ENCODE assay signal across 27 mouse cellular contexts in the genomic region with DNA sequence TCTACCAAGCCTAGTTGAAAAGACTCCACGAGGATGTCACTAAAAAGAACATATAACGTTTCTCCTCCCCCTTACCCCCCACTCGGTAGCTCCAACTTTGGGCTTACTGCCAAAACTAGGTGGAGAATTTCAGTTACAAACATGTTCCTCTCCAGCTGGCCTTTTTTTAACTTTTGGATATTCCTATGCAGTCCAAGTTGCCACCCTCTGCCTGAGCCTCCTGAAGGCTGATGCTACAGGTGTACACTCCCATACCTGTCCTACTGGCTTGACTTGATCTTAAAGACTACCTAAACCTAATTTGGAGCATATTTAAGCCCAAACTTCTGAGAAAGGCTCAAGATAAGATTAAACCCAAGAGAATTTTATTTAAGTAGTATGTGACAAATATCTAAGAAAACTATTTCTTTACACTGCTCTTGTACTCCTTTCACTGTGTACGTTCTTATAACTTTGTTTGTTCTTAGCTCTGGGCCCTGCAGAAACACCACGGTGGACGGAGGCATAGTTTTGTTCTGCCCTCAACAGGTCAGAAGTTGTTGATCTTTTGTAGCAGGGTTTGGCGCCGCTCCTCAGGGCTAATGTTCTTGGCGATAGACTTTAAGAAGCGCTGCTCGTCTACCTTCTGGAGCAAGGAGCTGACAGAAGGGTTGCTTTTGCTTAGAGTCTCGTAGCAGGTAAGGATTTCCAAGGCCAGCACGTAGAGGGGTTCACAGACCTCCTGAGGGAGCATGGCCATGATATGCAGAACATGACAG. TPM values are rescaled to one million over a fixed set of nuclear protein-coding genes. Genes with fewer than 3 reads are reported as not detected.
A peak's percentile ranks its signal among the peaks of the same experiment; 100 is the strongest.
DNase-seq lines count a peak whose midpoint lies in the region; ATAC-seq and TF ChIP-seq lines count a peak whose summit lies in the region.
"Had no signal": no experiment of that assay in that cellular context is flagged by ENCODE, and none has a peak within 500 bp of the region (broad histone marks: within the 10 kb centered on the region; RNA-seq: fewer than 3 reads in every experiment).

No protein-coding gene starts in this region.

- ATAC-seq in embryonic facial prominence, embryonic 14.5 days (ENCODE audit: low read depth): no peak
- peak; percentile 59 for ATAC-seq in lung, postnatal 0 days
- no peak for ATAC-seq in stomach, embryonic 16.5 days (ENCODE audit: insufficient read depth, low FRiP score)
- ATAC-seq: CD4-positive, CD25-positive, alpha-beta regulatory T cell, adult 4 months; forebrain, embryonic 14.5 days; hindbrain, embryonic 16.5 days; inflammation-experienced regulatory T-cells, adult 6 months had no signal

- TF ChIP-seq CTCF in lung, postnatal 0 days (IDR thresholded peaks at IDR 0.05): no peak

- H3K9ac ChIP-seq in embryonic facial prominence, embryonic 14.5 days (ENCODE audit: low read depth, low read length): no peak overlapping the region
- no peak overlapping the region for H3K9ac ChIP-seq in lung, postnatal 0 days (replicated peaks; ENCODE audit: low read depth)
- H3K9ac ChIP-seq in stomach, embryonic 16.5 days (ENCODE audit: low read length): no peak overlapping the region
- H3K9ac ChIP-seq: embryonic facial prominence, embryonic 13.5 days; hindbrain, embryonic 12.5 days had no signal

- no peak overlapping the region for H3K4me2 ChIP-seq in embryonic facial prominence, embryonic 14.5 days (ENCODE audit: low read depth, low read length)
- H3K4me2 ChIP-seq in lung, postnatal 0 days (replicated peaks; ENCODE audit: low read depth, low read length): no peak overlapping the region
- no peak overlapping the region for H3K4me2 ChIP-seq in stomach, embryonic 16.5 days (ENCODE audit: low read depth, low read length)
- H3K4me2 ChIP-seq: embryonic facial prominence, embryonic 13.5 days; hindbrain, embryonic 12.5 days had no signal

- peak; percentile 47 for DNase-seq in embryonic facial prominence, embryonic 14.5 days (ENCODE audit: low spot score)
- no peak for DNase-seq in embryonic facial prominence, embryonic 10.5 days (ENCODE audit: low spot score)
- DNase-seq in lung, postnatal 0 days (ENCODE audit: low spot score): peak; percentile 38
- DNase-seq in lung, postnatal 10 days: no peak
- no peak for DNase-seq in adrenal gland, adult 18-20 months (ENCODE audit: low spot score in 2 of 2)
- no peak for DNase-seq in cerebellum, postnatal 25 days
- DNase-seq: adrenal gland, adult 8-10 months; adrenal gland, postnatal 36 days; B cell, adult 2 months; cerebellum, adult 11 months; cerebellum, adult 8-10 months; cerebellum, postnatal 14 days; gastrocnemius, adult 2 months; gastrocnemius, postnatal 25 days; heart, postnatal 10 days; heart, postnatal 4 days had no signal

- H3K4me1 ChIP-seq in embryonic facial prominence, embryonic 14.5 days (ENCODE audit: control insufficient read depth, insufficient read depth, low read length): no peaks in the 10 kb centered on the region
- peaks cover 5% of the 10 kb centered on the region; the same call in 1 of the 2 replicates for H3K4me1 ChIP-seq in embryonic facial prominence, embryonic 10.5 days
- no peaks in the 10 kb centered on the region for H3K4me1 ChIP-seq in lung, postnatal 0 days (ENCODE audit: insufficient read depth, low read depth, low read length)
- peaks cover 6% of the 10 kb centered on the region; the same call in 1 of the 2 replicates for H3K4me1 ChIP-seq in stomach, embryonic 16.5 days (ENCODE audit: control insufficient read depth, insufficient read depth, low read length)
- H3K4me1 ChIP-seq: hindbrain, embryonic 12.5 days had no signal

- no peak for TF ChIP-seq EP300 in lung, postnatal 0 days (IDR thresholded peaks at IDR 0.05)

- H3K27me3 ChIP-seq in embryonic facial prominence, embryonic 14.5 days (replicated peaks; ENCODE audit: control insufficient read depth, insufficient read depth, low read length): no peaks in the 10 kb centered on the region
- H3K27me3 ChIP-seq in embryonic facial prominence, embryonic 10.5 days (replicated peaks; ENCODE audit: low read depth, poor library complexity, severe bottlenecking): no peaks in the 10 kb centered on the region
- H3K27me3 ChIP-seq in lung, postnatal 0 days (replicated peaks; ENCODE audit: insufficient read depth, low read length): no peaks in the 10 kb centered on the region
- no peaks in the 10 kb centered on the region for H3K27me3 ChIP-seq in stomach, embryonic 16.5 days (ENCODE audit: control insufficient read depth, insufficient read depth, low read length)
- H3K27me3 ChIP-seq: embryonic facial prominence, embryonic 13.5 days; hindbrain, embryonic 12.5 days had no signal

- peaks cover 71% of the 10 kb centered on the region for H3K36me3 ChIP-seq in embryonic facial prominence, embryonic 14.5 days (ENCODE audit: control insufficient read depth, insufficient read depth, low read length)
- peaks cover 98% of the 10 kb centered on the region for H3K36me3 ChIP-seq in embryonic facial prominence, embryonic 10.5 days (replicated peaks)
- peaks cover 20% of the 10 kb centered on the region; the same call in 1 of the 2 replicates for H3K36me3 ChIP-seq in lung, postnatal 0 days (ENCODE audit: insufficient read depth, low read length)
- H3K36me3 ChIP-seq in stomach, embryonic 16.5 days (ENCODE audit: control insufficient read depth, insufficient read depth, low read length): peaks cover 22% of the 10 kb centered on the region; the same call in 1 of the 2 replicates

- no peak overlapping the region for H3K4me3 ChIP-seq in embryonic facial prominence, embryonic 14.5 days (ENCODE audit: low read depth, low read length)
- H3K4me3 ChIP-seq in embryonic facial prominence, embryonic 10.5 days: no peak overlapping the region
- H3K4me3 ChIP-seq in lung, postnatal 0 days (ENCODE audit: low read depth, low read length): no peak overlapping the region
- H3K4me3 ChIP-seq in stomach, embryonic 16.5 days (replicated peaks; ENCODE audit: low read length): no peak overlapping the region
- H3K4me3 ChIP-seq: embryonic facial prominence, embryonic 13.5 days; erythroblast, embryonic 14.5 days; forebrain, embryonic 10.5 days; gastrocnemius, adult 2 months; hindbrain, embryonic 12.5 days had no signal

- WGBS in embryonic facial prominence, embryonic 14.5 days: 78% methylated on average over 13 of the region's 13 CpGs
- WGBS in embryonic facial prominence, embryonic 10.5 days: 93% methylated on average over 13 of the region's 13 CpGs
- 52% methylated on average over 13 of the region's 13 CpGs for WGBS in lung, postnatal 0 days
- 63% methylated on average over 13 of the region's 13 CpGs for WGBS in stomach, embryonic 16.5 days

- H3K9me3 ChIP-seq in embryonic facial prominence, embryonic 14.5 days (ENCODE audit: control insufficient read depth, low read length): no peaks in the 10 kb centered on the region
- H3K9me3 ChIP-seq in embryonic facial prominence, embryonic 10.5 days: no peaks in the 10 kb centered on the region
- H3K9me3 ChIP-seq in lung, postnatal 0 days (ENCODE audit: low read length): no peaks in the 10 kb centered on the region
- no peaks in the 10 kb centered on the region for H3K9me3 ChIP-seq in stomach, embryonic 16.5 days (replicated peaks; ENCODE audit: control insufficient read depth, low read length)
- H3K9me3 ChIP-seq: embryonic facial prominence, embryonic 13.5 days; forebrain, embryonic 10.5 days; G1E; hindbrain, embryonic 12.5 days had no signal

- no peak overlapping the region for H3K27ac ChIP-seq in embryonic facial prominence, embryonic 14.5 days (replicated peaks; ENCODE audit: low read depth, low read length)
- H3K27ac ChIP-seq in embryonic facial prominence, embryonic 10.5 days (replicated peaks): no peak overlapping the region
- peak overlapping the region; percentile 38; the same call in 1 of the 2 replicates for H3K27ac ChIP-seq in lung, postnatal 0 days (ENCODE audit: low read length)
- H3K27ac ChIP-seq in stomach, embryonic 16.5 days (ENCODE audit: low read length): peak overlapping the region; percentile 70
- H3K27ac ChIP-seq: embryonic facial prominence, embryonic 13.5 days; forebrain, embryonic 10.5 days; hindbrain, embryonic 12.5 days had no signal

RNA-seq across cellular contexts. Expression of gene Dbil5, which starts 7.0 kb away (rescaled TPM):
- polyA plus RNA-seq in embryonic facial prominence, embryonic 14.5 days (2014; fragmentation: Nextera tagmentation; extraction: Ambion mirVana): 0.79 and 0.96 TPM in 2 replicates
- 0.75 and 0.83 TPM in 2 replicates for polyA plus RNA-seq in embryonic facial prominence, embryonic 10.5 days (2016; fragmentation: Nextera tagmentation; extraction: Ambion mirVana)
- 0.77 and 0.87 TPM in 2 replicates for polyA plus RNA-seq in lung, postnatal 0 days (2015; fragmentation: Nextera tagmentation; extraction: Ambion mirVana)
- polyA plus RNA-seq in stomach, embryonic 16.5 days (2015; fragmentation: Nextera tagmentation; extraction: Ambion mirVana): 2.3 and 4.5 TPM in 2 replicates
- under 1 TPM in 1 of 2 experiments, not detected in 1; 0.60 TPM for total RNA-seq in adrenal gland, adult 18-20 months (2021)
- total RNA-seq: adrenal gland, postnatal 36 days; gastrocnemius, adult 2 months; granulocyte monocyte progenitor cell, adult 5-6 weeks had no signal
- polyA plus RNA-seq: erythroblast, embryonic 14.5 days; forebrain, embryonic 14.5 days had no signal

RNA-seq across cellular contexts. Expression of gene Gemin4, which starts 7.1 kb away (rescaled TPM):
- 22.3 and 30.4 TPM in 2 replicates for polyA plus RNA-seq in embryonic facial prominence, embryonic 14.5 days (2014; fragmentation: Nextera tagmentation; extraction: Ambion mirVana)
- 53.9 and 58.9 TPM in 2 replicates for polyA plus RNA-seq in embryonic facial prominence, embryonic 10.5 days (2016; fragmentation: Nextera tagmentation; extraction: Ambion mirVana)
- polyA plus RNA-seq in lung, postnatal 0 days (2015; fragmentation: Nextera tagmentation; extraction: Ambion mirVana): 8.8 and 13.8 TPM in 2 replicates
- 30.1 and 35.2 TPM in 2 replicates for polyA plus RNA-seq in stomach, embryonic 16.5 days (2015; fragmentation: Nextera tagmentation; extraction: Ambion mirVana)
- 1 to 10 TPM; 5.1 to 8.9 TPM for total RNA-seq in adrenal gland, adult 18-20 months (2021)

RNA-seq across cellular contexts. Expression of gene Fam57a, which starts 30.9 kb away (rescaled TPM):
- polyA plus RNA-seq in embryonic facial prominence, embryonic 14.5 days (2014; fragmentation: Nextera tagmentation; extraction: Ambion mirVana): 34.2 and 36.8 TPM in 2 replicates
- 35.0 and 35.1 TPM in 2 replicates for polyA plus RNA-seq in embryonic facial prominence, embryonic 10.5 days (2016; fragmentation: Nextera tagmentation; extraction: Ambion mirVana)
- polyA plus RNA-seq in lung, postnatal 0 days (2015; fragmentation: Nextera tagmentation; extraction: Ambion mirVana): 27.0 and 33.8 TPM in 2 replicates
- polyA plus RNA-seq in stomach, embryonic 16.5 days (2015; fragmentation: Nextera tagmentation; extraction: Ambion mirVana): 173 and 315 TPM in 2 replicates
- 1 to 10 TPM; 3.9 to 5.8 TPM for total RNA-seq in adrenal gland, adult 18-20 months (2021)
- polyA plus RNA-seq: erythroblast, embryonic 14.5 days had no signal

RNA-seq across cellular contexts. Expression of gene Vps53, which starts 31.0 kb away (rescaled TPM):
- 32.4 and 36.6 TPM in 2 replicates for polyA plus RNA-seq in embryonic facial prominence, embryonic 14.5 days (2014; fragmentation: Nextera tagmentation; extraction: Ambion mirVana)
- polyA plus RNA-seq in embryonic facial prominence, embryonic 10.5 days (2016; fragmentation: Nextera tagmentation; extraction: Ambion mirVana): 37.5 and 39.8 TPM in 2 replicates
- polyA plus RNA-seq in lung, postnatal 0 days (2015; fragmentation: Nextera tagmentation; extraction: Ambion mirVana): 28.5 and 29.7 TPM in 2 replicates
- 48.5 and 55.5 TPM in 2 replicates for polyA plus RNA-seq in stomach, embryonic 16.5 days (2015; fragmentation: Nextera tagmentation; extraction: Ambion mirVana)
- 10 to 100 TPM; 44.7 to 49.4 TPM for total RNA-seq in adrenal gland, adult 18-20 months (2021)

RNA-seq across cellular contexts. Expression of gene Mrm3, which starts 33.1 kb away (rescaled TPM):
- 21.1 and 23.8 TPM in 2 replicates for polyA plus RNA-seq in embryonic facial prominence, embryonic 14.5 days (2014; fragmentation: Nextera tagmentation; extraction: Ambion mirVana)
- polyA plus RNA-seq in embryonic facial prominence, embryonic 10.5 days (2016; fragmentation: Nextera tagmentation; extraction: Ambion mirVana): 26.1 and 28.8 TPM in 2 replicates
- 7.7 and 8.0 TPM in 2 replicates for polyA plus RNA-seq in lung, postnatal 0 days (2015; fragmentation: Nextera tagmentation; extraction: Ambion mirVana)
- polyA plus RNA-seq in stomach, embryonic 16.5 days (2015; fragmentation: Nextera tagmentation; extraction: Ambion mirVana): 22.3 and 24.2 TPM in 2 replicates
- total RNA-seq in adrenal gland, adult 18-20 months (2021): 10 to 100 TPM; 19.2 to 21.2 TPM

Comparison
In these comparisons a context has a peak if more than half of its experiments do, and no peak if none do; other contexts are left out.
1. DNase-seq: peak in embryonic facial prominence, embryonic 14.5 days (single experiment) and lung, postnatal 0 days (single experiment); none in embryonic facial prominence, embryonic 10.5 days (single experiment), lung, postnatal 10 days (single experiment), adrenal gland, adult 18-20 months (0 of 2) and cerebellum, postnatal 25 days (0 of 2).
2. H3K27ac ChIP-seq: peak in lung, postnatal 0 days (single experiment) and stomach, embryonic 16.5 days (single experiment); none in embryonic facial prominence, embryonic 14.5 days (single experiment) and embryonic facial prominence, embryonic 10.5 days (single experiment).